Mouse (Mus musculus) lung, postnatal 0 days (tissue): ENCODE measurements around the gene Ctu2. TPM values are rescaled to one million over a fixed set of nuclear protein-coding genes. Genes with fewer than 3 reads are reported as not detected.
A peak's percentile ranks its signal among the peaks of the same experiment; 100 is the strongest.

Source experiments
- ATAC-seq: fragments of 200-750 bp; cut with Nextera tagmentation; 2 replicates; pipeline ENCODE4 v1.8.0; 2017; ENCODE audit warnings: moderate library complexity
- DNase-seq: peaks from one replicate; pipeline ENCODE4 v3.0.0-alpha.2; 2016; ENCODE audit warnings: low spot score
- H3K27ac ChIP-seq: fragments of 300-500 bp; sonication (generic); 2 replicates; pipeline ENCODE4 v1.5.1; 2014; ENCODE audit warnings: antibody characterized with exemption, mild to moderate bottlenecking, low read length, mixed read lengths
- H3K27me3 ChIP-seq: fragments of 300-500 bp; sonication (generic); replicated peaks from 2 replicates; pipeline ENCODE4 v1.6.1; 2014; ENCODE audit warnings: low read length, mixed read lengths; ENCODE audit not compliant: insufficient read depth
- H3K36me3 ChIP-seq: fragments of 300-500 bp; sonication (generic); 2 replicates; pipeline ENCODE4 v1.6.1; 2014; ENCODE audit warnings: low read length, mixed read lengths; ENCODE audit not compliant: insufficient read depth
- H3K4me1 ChIP-seq: fragments of 300-500 bp; sonication (generic); 2 replicates; pipeline ENCODE4 v1.6.1; 2014; ENCODE audit warnings: antibody characterized with exemption, low read depth, low read length, mixed read lengths; ENCODE audit not compliant: insufficient read depth
- H3K4me2 ChIP-seq: fragments of 300-500 bp; sonication (generic); replicated peaks from 2 replicates; pipeline ENCODE4 v1.6.1; 2014; ENCODE audit warnings: low read depth, mild to moderate bottlenecking, low read length, moderate library complexity, mixed read lengths
- H3K4me3 ChIP-seq: fragments of 300-500 bp; sonication (generic); 2 replicates; pipeline ENCODE4 v1.5.1; 2014; ENCODE audit warnings: low read depth, low read length
- H3K9ac ChIP-seq: fragments of 300-500 bp; sonication (generic); replicated peaks from 2 replicates; pipeline ENCODE4 v1.6.1; 2014; ENCODE audit warnings: low read depth, mild to moderate bottlenecking
- H3K9me3 ChIP-seq: fragments of 300-500 bp; sonication (generic); 2 replicates; pipeline ENCODE4 v1.6.1; 2016; ENCODE audit warnings: low read length, mixed read lengths
- CTCF ChIP-seq: IDR thresholded peaks from 2 replicates; pipeline ENCODE4 v1.5.1; 2016; ENCODE audit warnings: antibody characterized with exemption, mild to moderate bottlenecking
- EP300 ChIP-seq: IDR thresholded peaks from 2 replicates; pipeline ENCODE4 v1.6.1; 2016; ENCODE audit warnings: antibody characterized with exemption, mild to moderate bottlenecking, control low read depth
- WGBS: fragments of 180-500 bp; shearing (Covaris S2); extraction: QIAGEN DNeasy Blood & Tissue Kit; methylation state at CpG from one replicate; pipeline ENCODE4 v1.1.7; 2014; 5-methylcytosine and 5-hydroxymethylcytosine counted together
- microRNA-seq: library from miRNA; unstranded; fragments of <30 nt; microRNA quantifications from one replicate; pipeline ENCODE4, GENCODE M21; 2016
- polyA plus RNA-seq: library from polyadenylated mRNA; unstranded; fragments of >200 nt; fragmentation: Nextera tagmentation; extraction: Ambion mirVana; gene quantifications from 2 replicates; pipeline ENCODE4 v1.2.1, GENCODE M21; 2015

Ctu2 gene
- polyA plus RNA-seq, 1 experiment from 2014 or later = 25.9 TPM

- ATAC-seq = no peak
- no peak for TF ChIP-seq CTCF
- TF ChIP-seq EP300 = peak; percentile 41; the same call in 1 of the 2 replicates
Measured at GRCm38 (mm10) chr8:122525004-122525403, 49.1 kb downstream of the Ctu2 start.

GRCm38 (mm10) chr8:122526084-122526483 lies 50.1 kb downstream of the Ctu2 start:
- no peak overlapping the region for H3K9ac ChIP-seq
- H3K4me3 ChIP-seq = no peak overlapping the region
- no peaks in the 10 kb centered on the region for H3K9me3 ChIP-seq
- TF ChIP-seq EP300 (no peak), CTCF (no peak)
- H3K4me2 ChIP-seq = no peak overlapping the region
- H3K27ac ChIP-seq = peak overlapping the region; percentile 90
- no peaks in the 10 kb centered on the region for H3K27me3 ChIP-seq
- H3K36me3 ChIP-seq = no peaks in the 10 kb centered on the region
- WGBS = 33% methylated on average over 3 of the region's 3 CpGs
- peak; percentile 64 for DNase-seq
- ATAC-seq = peak; percentile 53
- peaks cover 47% of the 10 kb centered on the region for H3K4me1 ChIP-seq

More at GRCm38 (mm10) chr8:122525004-122525403, 49.1 kb downstream of the Ctu2 start:
- H3K27ac ChIP-seq = peak overlapping the region; percentile 90; the same call in 1 of the 2 replicates
- H3K36me3 ChIP-seq = no peaks in the 10 kb centered on the region
- peaks cover 46% of the 10 kb centered on the region for H3K4me1 ChIP-seq
- H3K9ac ChIP-seq = no peak overlapping the region
- H3K4me2 ChIP-seq = no peak overlapping the region
- H3K4me3 ChIP-seq = no peak overlapping the region
- no peak for DNase-seq
- no peaks in the 10 kb centered on the region for H3K9me3 ChIP-seq
- WGBS = 65% methylated on average over 6 of the region's 6 CpGs
- no peaks in the 10 kb centered on the region for H3K27me3 ChIP-seq

GRCm38 (mm10) chr8:122526526-122527170 lies 50.7 kb downstream of the Ctu2 start:
- Histone ChIP-seq H3K4me3 (no peak overlapping the region), H3K4me1 (peaks cover 53% of the 10 kb centered on the region), H3K9me3 (no peaks in the 10 kb centered on the region), H3K9ac (no peak overlapping the region), H3K27me3 (no peaks in the 10 kb centered on the region), H3K36me3 (no peaks in the 10 kb centered on the region), H3K27ac (peak overlapping the region; percentile 90), H3K4me2 (no peak overlapping the region)
- 33% methylated on average over 7 of the region's 7 CpGs for WGBS
- TF ChIP-seq EP300 (peak; percentile 75; the same call in 1 of the 2 replicates), CTCF (no peak)
- ATAC-seq (peak; percentile 82), DNase-seq (peak; percentile 90)

GRCm38 (mm10) chr8:122527937-122528336 lies 52.0 kb downstream of the Ctu2 start:
- Histone ChIP-seq H3K27me3 (no peaks in the 10 kb centered on the region), H3K9ac (no peak overlapping the region), H3K9me3 (no peaks in the 10 kb centered on the region), H3K36me3 (no peaks in the 10 kb centered on the region), H3K4me3 (no peak overlapping the region), H3K4me2 (no peak overlapping the region), H3K27ac (peak overlapping the region; percentile 90), H3K4me1 (peaks cover 57% of the 10 kb centered on the region)
- DNase-seq (peak; percentile 45), ATAC-seq (no peak)
- 87% methylated on average over 3 of the region's 3 CpGs for WGBS
- TF ChIP-seq EP300 = no peak
- TF ChIP-seq CTCF = peak; percentile 18; the same call in 1 of the 2 replicates

- H3K4me2 ChIP-seq = no peak overlapping the region
- no peak overlapping the region for H3K9ac ChIP-seq
- 77% methylated on average over 4 of the region's 4 CpGs for WGBS
- no peak overlapping the region for H3K4me3 ChIP-seq
- TF ChIP-seq CTCF = no peak
- no peak for TF ChIP-seq EP300
- no peaks in the 10 kb centered on the region for H3K36me3 ChIP-seq
- no peak overlapping the region for H3K27ac ChIP-seq
- DNase-seq (peak; percentile 6), ATAC-seq (no peak)
- H3K4me1 ChIP-seq = peaks cover 45% of the 10 kb centered on the region
- no peaks in the 10 kb centered on the region for H3K9me3 ChIP-seq
- no peaks in the 10 kb centered on the region for H3K27me3 ChIP-seq
Measured at GRCm38 (mm10) chr8:122529159-122529558, 53.2 kb downstream of the Ctu2 start.

- Histone ChIP-seq H3K4me2 (no peak overlapping the region), H3K4me3 (no peak overlapping the region), H3K27ac (peak overlapping the region; percentile 77), H3K4me1 (peaks cover 23% of the 10 kb centered on the region), H3K36me3 (no peaks in the 10 kb centered on the region), H3K9ac (no peak overlapping the region), H3K27me3 (no peaks in the 10 kb centered on the region), H3K9me3 (no peaks in the 10 kb centered on the region)
- WGBS = 55% methylated on average over 8 of the region's 8 CpGs
- ATAC-seq = peak; percentile 20; the same call in 1 of the 2 replicates
- TF ChIP-seq CTCF = no peak
- TF ChIP-seq EP300 = peak; percentile 65; the same call in 1 of the 2 replicates
- peak; percentile 64 for DNase-seq
Measured at GRCm38 (mm10) chr8:122531312-122531711, 55.4 kb downstream of the Ctu2 start.

Small RNA genes lying within 50 kb of the gene (microRNA-seq; reads per million reads assigned to microRNA genes)
- not detected for gene Gm24366

Other genes with a start within 250 kb of the Ctu2 start
- 1.5 and 1.7 TPM in 2 replicates for gene Zfpm1, start 194.0 kb upstream of the Ctu2 start, polyA plus RNA-seq
- gene Trhr2, start 115.4 kb upstream of the Ctu2 start, polyA plus RNA-seq = not detected in 2 replicates
- 20.2 and 22.2 TPM in 2 replicates for gene Zc3h18, start 99.5 kb upstream of the Ctu2 start, polyA plus RNA-seq
- gene Il17c, start 54.1 kb upstream of the Ctu2 start, polyA plus RNA-seq = not detected in 2 replicates
- gene Cyba, start 43.2 kb upstream of the Ctu2 start, polyA plus RNA-seq = 401 and 429 TPM in 2 replicates
- gene Mvd, start 32.7 kb upstream of the Ctu2 start, polyA plus RNA-seq = 29.2 and 31.2 TPM in 2 replicates
- gene Snai3, start 15.4 kb upstream of the Ctu2 start, polyA plus RNA-seq = 1.2 and 1.5 TPM in 2 replicates
- gene Rnf166, start 79 bp upstream of the Ctu2 start, polyA plus RNA-seq = 49.4 and 52.7 TPM in 2 replicates
- gene Piezo1, start 75.2 kb downstream of the Ctu2 start, polyA plus RNA-seq = 27.3 and 31.3 TPM in 2 replicates
- 7.4 and 7.7 TPM in 2 replicates for gene Cdt1, start 91.9 kb downstream of the Ctu2 start, polyA plus RNA-seq
- gene Aprt, start 100.8 kb downstream of the Ctu2 start, polyA plus RNA-seq = 203 and 206 TPM in 2 replicates
- gene Galns, start 135.3 kb downstream of the Ctu2 start, polyA plus RNA-seq = 14.3 and 14.5 TPM in 2 replicates
- 66.8 and 70.0 TPM in 2 replicates for gene Trappc2l, start 135.5 kb downstream of the Ctu2 start, polyA plus RNA-seq
- 0.12 TPM in 1 of 2 replicates, not detected in the other for gene Pabpn1l, start 146.6 kb downstream of the Ctu2 start, polyA plus RNA-seq
- 15.0 and 17.0 TPM in 2 replicates for gene Cbfa2t3, start 223.0 kb downstream of the Ctu2 start, polyA plus RNA-seq